Mouse (Mus musculus): ENCODE measurements at regions not wholly inside any gene's neighbourhood (a gene's known extent, or its start where the extent isn't known, plus 50 kb on each side); places are given as distances from the start of the nearest gene placed in this dataset.

- H3K36me3 ChIP-seq (ENCODE audit: control insufficient read depth, insufficient read depth, low read length), result no peaks in the 10 kb centered on the region
- H3K9ac ChIP-seq (ENCODE audit: low read depth, low read length), result no peak overlapping the region
- no peaks in the 10 kb centered on the region for H3K27me3 ChIP-seq (ENCODE audit: control insufficient read depth, insufficient read depth, low read length)
- H3K4me3 ChIP-seq (ENCODE audit: low read length), result no peak overlapping the region
- no peak overlapping the region for H3K27ac ChIP-seq (ENCODE audit: low read depth, low read length)
- H3K9me3 ChIP-seq (ENCODE audit: control insufficient read depth, low read length), result no peaks in the 10 kb centered on the region
- H3K4me1 ChIP-seq (ENCODE audit: control insufficient read depth, insufficient read depth, low read length), result no peaks in the 10 kb centered on the region
- no peak overlapping the region for H3K4me2 ChIP-seq (replicated peaks; ENCODE audit: low read depth, low read length)
- 77% methylated on average over 2 of the region's 2 CpGs for WGBS
- no peak for ATAC-seq (ENCODE audit: low FRiP score, low TSS enrichment)
These were observed 237.3 kb upstream of the Atp2b1 start for GRCm38 (mm10) chr10:98676907-98677306.

GRCm38 (mm10) chr10:98678234-98678633 is 236.0 kb upstream of the Atp2b1 start:
- Histone ChIP-seq H3K27me3 (ENCODE audit: control insufficient read depth, insufficient read depth, low read length) (no peaks in the 10 kb centered on the region), H3K4me2 (replicated peaks; ENCODE audit: low read depth, low read length) (no peak overlapping the region), H3K4me3 (ENCODE audit: low read length) (no peak overlapping the region), H3K9ac (ENCODE audit: low read depth, low read length) (no peak overlapping the region), H3K4me1 (ENCODE audit: control insufficient read depth, insufficient read depth, low read length) (no peaks in the 10 kb centered on the region), H3K36me3 (ENCODE audit: control insufficient read depth, insufficient read depth, low read length) (no peaks in the 10 kb centered on the region), H3K27ac (ENCODE audit: low read depth, low read length) (no peak overlapping the region), H3K9me3 (ENCODE audit: control insufficient read depth, low read length) (no peaks in the 10 kb centered on the region)
- ATAC-seq (ENCODE audit: low FRiP score, low TSS enrichment), result no peak
- 45% methylated on average over 4 of the region's 4 CpGs for WGBS

GRCm38 (mm10) chr10:98682436-98682835 is 231.8 kb upstream of the Atp2b1 start:
- WGBS, result 100% methylated on average over 1 of the region's 1 CpGs
- Histone ChIP-seq H3K27me3 (ENCODE audit: control insufficient read depth, insufficient read depth, low read length) (no peaks in the 10 kb centered on the region), H3K9ac (ENCODE audit: low read depth, low read length) (no peak overlapping the region), H3K4me3 (ENCODE audit: low read length) (no peak overlapping the region), H3K4me1 (ENCODE audit: control insufficient read depth, insufficient read depth, low read length) (peaks cover 6% of the 10 kb centered on the region; the same call in 1 of the 2 replicates), H3K36me3 (ENCODE audit: control insufficient read depth, insufficient read depth, low read length) (no peaks in the 10 kb centered on the region), H3K9me3 (ENCODE audit: control insufficient read depth, low read length) (no peaks in the 10 kb centered on the region), H3K27ac (ENCODE audit: low read depth, low read length) (no peak overlapping the region), H3K4me2 (replicated peaks; ENCODE audit: low read depth, low read length) (no peak overlapping the region)
- ATAC-seq (ENCODE audit: low FRiP score, low TSS enrichment), result no peak

DNA sequence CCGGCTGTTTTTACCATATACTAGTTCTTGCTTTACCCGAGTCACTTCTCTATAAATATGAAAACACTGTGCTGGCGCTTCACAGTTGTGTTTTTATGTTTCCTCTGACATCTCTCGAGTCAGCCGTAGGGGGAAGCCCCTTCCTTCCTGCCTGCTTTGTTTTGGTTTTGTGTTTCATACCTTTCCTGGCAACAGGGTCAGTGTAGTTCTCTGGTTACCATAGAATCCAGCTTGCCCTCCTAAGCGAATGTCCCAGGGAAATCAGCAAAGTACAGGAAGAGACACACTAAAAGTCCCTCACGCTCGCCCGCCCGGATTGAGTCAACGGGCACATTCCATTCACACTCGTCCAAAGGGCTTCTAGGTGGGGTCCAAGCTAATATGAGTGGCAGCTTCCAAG is 230.0 kb upstream of the Atp2b1 start:
- 9% methylated on average over 12 of the region's 12 CpGs for WGBS
- H3K4me3 ChIP-seq (ENCODE audit: low read length), result peak overlapping the region; percentile 19; the same call in 1 of the 2 replicates

GRCm38 (mm10) chr10:98684707-98685106 is 229.5 kb upstream of the Atp2b1 start:
- H3K4me3 ChIP-seq (ENCODE audit: low read length), result no peak overlapping the region
- peaks cover 6% of the 10 kb centered on the region; the same call in 1 of the 2 replicates for H3K4me1 ChIP-seq (ENCODE audit: control insufficient read depth, insufficient read depth, low read length)
- no peaks in the 10 kb centered on the region for H3K36me3 ChIP-seq (ENCODE audit: control insufficient read depth, insufficient read depth, low read length)
- no peaks in the 10 kb centered on the region for H3K27me3 ChIP-seq (ENCODE audit: control insufficient read depth, insufficient read depth, low read length)
- no peak for ATAC-seq (ENCODE audit: low FRiP score, low TSS enrichment)
- 72% methylated on average over 8 of the region's 8 CpGs for WGBS
- no peak overlapping the region for H3K9ac ChIP-seq (ENCODE audit: low read depth, low read length)
- H3K9me3 ChIP-seq (ENCODE audit: control insufficient read depth, low read length), result no peaks in the 10 kb centered on the region
- H3K4me2 ChIP-seq (replicated peaks; ENCODE audit: low read depth, low read length), result peak overlapping the region; percentile 38
- H3K27ac ChIP-seq (ENCODE audit: low read depth, low read length), result no peak overlapping the region

More for the DNA sequence above, 230.0 kb upstream of the Atp2b1 start:
- no peaks in the 10 kb centered on the region for H3K9me3 ChIP-seq (ENCODE audit: control insufficient read depth, low read length)
- ATAC-seq (ENCODE audit: low FRiP score, low TSS enrichment), result peak; percentile 79
- peaks cover 6% of the 10 kb centered on the region; the same call in 1 of the 2 replicates for H3K4me1 ChIP-seq (ENCODE audit: control insufficient read depth, insufficient read depth, low read length)
- no peaks in the 10 kb centered on the region for H3K36me3 ChIP-seq (ENCODE audit: control insufficient read depth, insufficient read depth, low read length)
- peak overlapping the region; percentile 38 for H3K4me2 ChIP-seq (replicated peaks; ENCODE audit: low read depth, low read length)
- H3K27ac ChIP-seq (ENCODE audit: low read depth, low read length), result no peak overlapping the region
- no peak overlapping the region; the same call in 1 of the 2 replicates for H3K9ac ChIP-seq (ENCODE audit: low read depth, low read length)
- H3K27me3 ChIP-seq (ENCODE audit: control insufficient read depth, insufficient read depth, low read length), result no peaks in the 10 kb centered on the region

GRCm38 (mm10) chr10:98685739-98686138 is 228.5 kb upstream of the Atp2b1 start:
- Histone ChIP-seq H3K4me1 (ENCODE audit: control insufficient read depth, insufficient read depth, low read length) (peaks cover 6% of the 10 kb centered on the region; the same call in 1 of the 2 replicates), H3K4me2 (replicated peaks; ENCODE audit: low read depth, low read length) (no peak overlapping the region), H3K36me3 (ENCODE audit: control insufficient read depth, insufficient read depth, low read length) (no peaks in the 10 kb centered on the region), H3K9me3 (ENCODE audit: control insufficient read depth, low read length) (no peaks in the 10 kb centered on the region), H3K9ac (ENCODE audit: low read depth, low read length) (no peak overlapping the region), H3K4me3 (ENCODE audit: low read length) (no peak overlapping the region), H3K27ac (ENCODE audit: low read depth, low read length) (no peak overlapping the region), H3K27me3 (ENCODE audit: control insufficient read depth, insufficient read depth, low read length) (no peaks in the 10 kb centered on the region)
- no peak for ATAC-seq (ENCODE audit: low FRiP score, low TSS enrichment)
- 84% methylated on average over 2 of the region's 2 CpGs for WGBS

DNA sequence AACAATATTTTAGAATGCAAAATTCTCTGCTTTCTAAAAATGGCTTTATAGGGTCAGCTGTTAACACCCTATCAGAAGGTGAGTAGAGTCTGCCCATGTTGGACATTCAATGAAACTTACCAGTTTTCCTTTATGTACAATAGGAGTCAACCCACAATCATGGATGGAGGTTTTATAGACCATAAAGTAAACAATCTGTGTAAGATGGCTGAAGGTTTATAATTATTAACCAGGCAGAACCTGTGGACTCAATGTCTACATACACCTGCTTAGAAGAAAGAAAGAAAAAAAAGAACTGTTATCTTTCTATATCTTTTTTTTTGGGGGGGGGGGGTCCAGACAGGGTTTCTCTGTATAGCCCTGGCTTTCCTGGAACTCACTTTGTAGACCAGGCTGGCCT is 227.8 kb upstream of the Atp2b1 start:
- ATAC-seq (ENCODE audit: low FRiP score, low TSS enrichment), result no peak
- Histone ChIP-seq H3K27me3 (ENCODE audit: control insufficient read depth, insufficient read depth, low read length) (no peaks in the 10 kb centered on the region), H3K4me3 (ENCODE audit: low read length) (no peak overlapping the region), H3K4me1 (ENCODE audit: control insufficient read depth, insufficient read depth, low read length) (peaks cover 6% of the 10 kb centered on the region; the same call in 1 of the 2 replicates), H3K36me3 (ENCODE audit: control insufficient read depth, insufficient read depth, low read length) (no peaks in the 10 kb centered on the region), H3K9ac (ENCODE audit: low read depth, low read length) (no peak overlapping the region), H3K27ac (ENCODE audit: low read depth, low read length) (no peak overlapping the region), H3K4me2 (replicated peaks; ENCODE audit: low read depth, low read length) (no peak overlapping the region), H3K9me3 (ENCODE audit: control insufficient read depth, low read length) (no peaks in the 10 kb centered on the region)

DNA sequence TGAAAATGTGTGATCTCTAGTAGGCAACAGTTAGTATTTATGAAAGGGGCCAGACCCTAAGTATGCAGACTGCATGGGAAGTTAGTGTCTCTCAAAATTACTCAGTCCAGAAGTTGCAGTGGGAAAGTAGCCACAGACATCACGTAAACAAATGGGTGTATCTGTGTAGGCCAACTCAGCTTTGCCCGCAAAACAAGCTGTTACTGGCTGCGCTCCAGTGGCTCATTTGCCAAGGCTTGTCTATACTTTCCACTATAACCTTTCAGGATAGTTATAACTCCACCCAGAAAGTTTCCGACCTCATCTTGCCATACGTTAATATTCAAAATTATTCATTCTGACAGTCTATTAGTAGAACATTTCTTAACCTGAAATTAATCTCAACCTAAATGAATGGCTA is 222.4 kb upstream of the Atp2b1 start:
- Histone ChIP-seq H3K9ac (ENCODE audit: low read depth, low read length) (no peak overlapping the region), H3K9me3 (ENCODE audit: control insufficient read depth, low read length) (no peaks in the 10 kb centered on the region), H3K4me1 (ENCODE audit: control insufficient read depth, insufficient read depth, low read length) (no peaks in the 10 kb centered on the region), H3K27me3 (ENCODE audit: control insufficient read depth, insufficient read depth, low read length) (no peaks in the 10 kb centered on the region), H3K27ac (ENCODE audit: low read depth, low read length) (no peak overlapping the region), H3K36me3 (ENCODE audit: control insufficient read depth, insufficient read depth, low read length) (no peaks in the 10 kb centered on the region), H3K4me3 (ENCODE audit: low read length) (no peak overlapping the region), H3K4me2 (replicated peaks; ENCODE audit: low read depth, low read length) (no peak overlapping the region)
- 95% methylated on average over 5 of the region's 5 CpGs for WGBS
- ATAC-seq (ENCODE audit: low FRiP score, low TSS enrichment), result no peak

DNA sequence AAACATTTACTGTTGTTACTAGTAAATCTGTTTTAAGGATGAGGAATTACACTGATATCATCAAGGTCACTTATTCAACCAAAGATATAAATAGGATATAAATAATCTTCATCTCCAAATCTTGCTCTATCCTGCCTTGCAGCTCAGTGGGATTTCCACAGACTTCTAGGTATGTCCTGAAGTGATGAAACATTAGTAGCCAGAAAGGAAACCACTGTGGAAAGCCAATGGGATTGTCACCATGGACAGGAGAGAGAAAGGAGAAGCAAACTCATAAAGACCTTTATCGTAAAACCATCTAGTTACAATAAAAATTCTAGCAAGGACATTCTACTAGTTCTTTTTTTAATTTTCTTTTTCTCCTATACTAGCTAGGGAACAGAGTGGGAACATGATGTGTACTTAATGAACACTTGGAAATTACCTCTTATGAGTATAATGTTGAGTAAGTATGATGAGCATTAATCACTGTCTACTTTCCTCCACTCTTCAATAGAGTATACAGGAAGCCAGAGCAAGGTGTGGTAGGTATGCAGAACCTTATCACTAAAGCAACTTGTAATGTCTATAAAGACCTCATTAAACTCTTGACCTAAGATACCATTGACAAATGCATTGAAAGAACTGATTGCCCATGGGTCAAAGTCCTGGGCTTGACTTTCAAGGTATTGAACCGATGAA is 219.4 kb upstream of the Atp2b1 start:
- no peak overlapping the region for H3K4me3 ChIP-seq (ENCODE audit: low read length)
- no peak overlapping the region for H3K4me2 ChIP-seq (replicated peaks; ENCODE audit: low read depth, low read length)
- no peaks in the 10 kb centered on the region for H3K9me3 ChIP-seq (ENCODE audit: control insufficient read depth, low read length)
- no peaks in the 10 kb centered on the region for H3K4me1 ChIP-seq (ENCODE audit: control insufficient read depth, insufficient read depth, low read length)
- no peak for ATAC-seq (ENCODE audit: low FRiP score, low TSS enrichment)
- H3K36me3 ChIP-seq (ENCODE audit: control insufficient read depth, insufficient read depth, low read length), result no peaks in the 10 kb centered on the region
- H3K27me3 ChIP-seq (ENCODE audit: control insufficient read depth, insufficient read depth, low read length), result no peaks in the 10 kb centered on the region
- no peak overlapping the region for H3K27ac ChIP-seq (ENCODE audit: low read depth, low read length)
- WGBS, result 96% methylated on average over 2 of the region's 2 CpGs
- no peak overlapping the region for H3K9ac ChIP-seq (ENCODE audit: low read depth, low read length)
